Mouse (Mus musculus) myocyte (in vitro differentiated cells): Measurements from ENCODE around the gene Trappc13. TPM values are rescaled to one million over a fixed set of nuclear protein-coding genes. Genes with fewer than 3 reads are reported as not detected.

Source experiments
- H3K27me3 ChIP-seq: one replicate; pipeline ENCODE4 v1.6.1; 2011; ENCODE audit not compliant: control insufficient read depth, insufficient read depth, insufficient read length
- H3K36me3 ChIP-seq: one replicate; pipeline ENCODE4 v1.6.1; 2011; ENCODE audit not compliant: control insufficient read depth, insufficient read depth
- H3K4me2 ChIP-seq: one replicate; pipeline ENCODE4 v1.6.1; 2011; ENCODE audit warnings: low read depth, control low read depth
- H3K4me3 ChIP-seq: one replicate; pipeline ENCODE4 v1.5.1; 2011; ENCODE audit warnings: mild to moderate bottlenecking, control low read depth, moderate library complexity
- H3K79me2 ChIP-seq: one replicate; pipeline ENCODE4 v1.6.1; 2011; ENCODE audit not compliant: control insufficient read depth, insufficient read depth
- H3ac ChIP-seq: one replicate; pipeline ENCODE4 v1.6.1; 2011; ENCODE audit not compliant: control insufficient read depth, insufficient read length
- CEBPB ChIP-seq: IDR thresholded peaks from 2 replicates; pipeline ENCODE4 v1.6.1; 2011; ENCODE audit warnings: mild to moderate bottlenecking, moderate library complexity; ENCODE audit not compliant: poor library complexity, insufficient read depth, severe bottlenecking
- E2F4 ChIP-seq: IDR thresholded peaks from one replicate; pipeline ENCODE4 v1.6.1; 2011; ENCODE audit warnings: mild to moderate bottlenecking, control low read depth, moderate library complexity; ENCODE audit not compliant: insufficient read depth
- MAX ChIP-seq: IDR thresholded peaks from one replicate; pipeline ENCODE4 v1.6.1; 2011; ENCODE audit warnings: low read depth, mild to moderate bottlenecking, control low read depth
- MYOD1 ChIP-seq, 3 experiments: IDR thresholded peaks; one replicate each; pipeline ENCODE4 v1.6.1; 2011; ENCODE audit warnings: control low read depth in 2 of 3, low read depth in 2 of 3, mild to moderate bottlenecking in 2 of 3, moderate library complexity in 1 of 3; ENCODE audit not compliant: insufficient read length in 2 of 3, control insufficient read depth in 1 of 3
- MYOG ChIP-seq, 3 experiments: IDR thresholded peaks; one replicate each; pipeline ENCODE4 v1.6.1; 2011; ENCODE audit warnings: control low read depth in 2 of 3, low read depth in 2 of 3, mild to moderate bottlenecking in 2 of 3; ENCODE audit not compliant: insufficient read length in 2 of 3, control insufficient read depth in 1 of 3, insufficient read depth in 1 of 3
- POLR2A ChIP-seq: IDR thresholded peaks from one replicate; pipeline ENCODE4 v1.6.1; 2011; ENCODE audit warnings: low read depth, mild to moderate bottlenecking, control low read depth, moderate library complexity; ENCODE audit not compliant: insufficient read length
- POLR2AphosphoS2 ChIP-seq: IDR thresholded peaks from one replicate; pipeline ENCODE4 v1.6.1; 2011; ENCODE audit warnings: low read depth, control low read depth; ENCODE audit not compliant: insufficient read length
- REST ChIP-seq: IDR thresholded peaks from one replicate; pipeline ENCODE4 v1.6.1; 2011; ENCODE audit warnings: mild to moderate bottlenecking, control low read depth, moderate library complexity; ENCODE audit not compliant: insufficient read depth, insufficient read length
- SRF ChIP-seq: IDR thresholded peaks from one replicate; pipeline ENCODE4 v1.6.1; 2011; ENCODE audit warnings: low read depth; ENCODE audit not compliant: control insufficient read depth, insufficient read length
- TCF12 ChIP-seq: IDR thresholded peaks from one replicate; pipeline ENCODE4 v1.6.1; 2011; ENCODE audit warnings: mild to moderate bottlenecking, control low read depth; ENCODE audit not compliant: poor library complexity, insufficient read depth, severe bottlenecking
- TCF3 ChIP-seq: IDR thresholded peaks from one replicate; pipeline ENCODE4 v1.6.1; 2011; ENCODE audit warnings: low read depth, control low read depth; ENCODE audit not compliant: insufficient read length
- USF1 ChIP-seq: IDR thresholded peaks from one replicate; pipeline ENCODE4 v1.6.1; 2011; ENCODE audit warnings: low read depth, mild to moderate bottlenecking, control low read depth, moderate library complexity
- polyA plus RNA-seq: library from polyadenylated mRNA; unstranded; fragments of >200 nt; fragmentation: generic; extraction: Trizol; gene quantifications from one replicate; pipeline ENCODE4 v1.2.1, GENCODE M21; 2012; ENCODE audit warnings: missing spikeins

Gene Trappc13
- polyA plus RNA-seq, 1 experiment, result 22.1 TPM

- no peaks in the 10 kb centered on the region for H3K27me3 ChIP-seq
- H3K4me3 ChIP-seq, result no peak overlapping the region
- TF ChIP-seq POLR2AphosphoS2, result no peak
- TF ChIP-seq USF1, result no peak
- no peak for TF ChIP-seq POLR2A
- no peak for TF ChIP-seq TCF12
- no peak for TF ChIP-seq MAX
- TF ChIP-seq MYOG (IDR thresholded peaks at IDR 0.05; ENCODE audit: control insufficient read depth in 1 of 3, insufficient read depth in 1 of 3, insufficient read length in 2 of 3, low read depth in 2 of 3), result no peak
- TF ChIP-seq TCF3, result no peak
- H3K79me2 ChIP-seq, result no peaks in the 10 kb centered on the region
- no peaks in the 10 kb centered on the region for H3K36me3 ChIP-seq
- no peak overlapping the region for H3K4me2 ChIP-seq
- no peak overlapping the region for H3ac ChIP-seq
These were observed 56.0 kb downstream of the Trappc13 start for GRCm38 (mm10) chr13:104122078-104122840.

DNA sequence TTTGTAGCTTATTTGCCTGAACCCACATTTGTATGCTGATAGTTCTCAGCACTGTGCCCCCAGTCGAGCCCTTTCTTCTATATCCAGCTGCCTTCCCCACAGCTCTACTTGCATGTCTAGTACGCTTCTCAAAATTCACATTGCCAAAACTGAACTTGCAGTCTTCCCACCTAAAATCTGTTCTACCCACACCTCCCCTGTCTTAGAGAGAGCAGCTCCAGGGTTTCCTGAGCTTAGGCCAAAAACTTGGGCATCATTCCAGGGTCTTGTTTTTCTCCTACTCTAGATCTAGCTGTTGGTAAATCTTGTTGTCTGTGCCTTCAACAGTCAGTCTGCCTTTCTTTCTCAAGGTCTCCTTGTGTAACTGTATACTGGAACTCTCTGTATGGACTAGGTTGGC is 63.4 kb downstream of the Trappc13 start:
- TF ChIP-seq MYOG (IDR thresholded peaks at IDR 0.05; ENCODE audit: control insufficient read depth in 1 of 3, insufficient read depth in 1 of 3, insufficient read length in 2 of 3, low read depth in 2 of 3), result no peak
- TF ChIP-seq MYOD1 (IDR thresholded peaks at IDR 0.05; ENCODE audit: control insufficient read depth in 1 of 3, insufficient read length in 2 of 3, low read depth in 2 of 3), result no peak
- no peak for TF ChIP-seq USF1
- TF ChIP-seq E2F4, result no peak
- no peak for TF ChIP-seq POLR2AphosphoS2
- TF ChIP-seq MAX, result no peak
- TF ChIP-seq CEBPB, result no peak
- no peak for TF ChIP-seq REST
- no peak for TF ChIP-seq TCF3
- TF ChIP-seq SRF, result no peak
- TF ChIP-seq TCF12, result no peak

DNA sequence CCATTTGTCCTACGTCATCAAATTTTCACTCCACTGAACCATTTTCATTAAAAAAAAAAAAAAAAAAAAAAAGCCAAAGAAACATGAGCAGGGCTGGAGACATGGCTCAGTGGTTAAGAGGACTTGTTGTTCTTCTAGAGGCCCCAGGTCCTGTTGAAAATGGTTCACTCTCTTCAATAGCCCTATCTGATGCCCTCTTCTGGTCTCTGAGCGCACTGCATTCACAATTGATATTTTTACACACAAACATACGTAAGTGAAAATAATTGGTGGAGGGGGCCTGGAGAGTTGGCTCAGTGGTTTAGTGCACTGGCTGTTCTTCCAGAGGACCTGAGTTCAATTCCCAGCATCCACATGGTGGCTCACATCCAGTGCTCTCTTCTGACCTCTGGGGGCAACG is 64.5 kb downstream of the Trappc13 start:
- H3K79me2 ChIP-seq, result no peaks in the 10 kb centered on the region
- H3K4me3 ChIP-seq, result no peak overlapping the region
- H3K27me3 ChIP-seq, result no peaks in the 10 kb centered on the region
- no peak overlapping the region for H3ac ChIP-seq
- no peaks in the 10 kb centered on the region for H3K36me3 ChIP-seq
- TF ChIP-seq E2F4, result no peak
- no peak for TF ChIP-seq CEBPB
- no peak for TF ChIP-seq REST
- TF ChIP-seq POLR2AphosphoS2, result no peak
- no peak for TF ChIP-seq TCF3
- TF ChIP-seq MYOD1 (IDR thresholded peaks at IDR 0.05; ENCODE audit: control insufficient read depth in 1 of 3, insufficient read length in 2 of 3, low read depth in 2 of 3), result no peak
- no peak for TF ChIP-seq POLR2A
- no peak for TF ChIP-seq TCF12
- no peak for TF ChIP-seq MAX
- no peak overlapping the region for H3K4me2 ChIP-seq

More for the DNA sequence above, 63.4 kb downstream of the Trappc13 start:
- Histone ChIP-seq H3ac (no peak overlapping the region), H3K79me2 (no peaks in the 10 kb centered on the region), H3K4me2 (no peak overlapping the region), H3K36me3 (no peaks in the 10 kb centered on the region), H3K4me3 (no peak overlapping the region), H3K27me3 (no peaks in the 10 kb centered on the region)

DNA sequence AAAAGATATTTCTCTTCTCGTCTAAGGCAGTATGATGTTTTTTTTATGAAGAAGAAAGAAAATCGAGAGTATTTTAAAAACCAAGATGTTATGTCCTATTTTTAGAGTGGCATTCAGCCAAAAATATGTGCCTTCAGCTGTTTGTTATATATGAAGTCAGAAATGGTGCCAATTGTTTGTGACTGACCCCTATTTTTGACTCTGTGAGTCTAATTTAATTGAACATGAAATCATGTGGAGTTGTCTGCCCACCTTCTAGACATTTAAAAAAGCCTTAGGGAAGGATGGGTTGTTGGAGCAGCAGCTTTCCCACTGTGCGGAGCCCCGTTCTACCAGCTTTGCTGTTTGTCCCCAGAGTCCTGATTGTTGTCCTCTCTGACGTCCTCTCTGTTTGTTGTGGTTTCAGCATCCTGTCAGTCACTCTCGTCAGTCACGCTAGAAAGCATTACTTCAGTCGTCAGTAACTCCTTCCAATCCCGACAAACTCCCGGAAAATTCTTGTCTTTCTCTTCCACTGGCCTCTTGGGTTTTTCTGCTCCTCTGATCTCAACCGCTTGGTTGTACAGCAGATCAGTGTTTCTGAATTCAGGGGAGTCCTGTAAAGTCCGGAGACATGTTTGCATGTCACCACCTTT is 65.9 kb downstream of the Trappc13 start:
- no peak for TF ChIP-seq TCF12
- TF ChIP-seq SRF, result no peak
- TF ChIP-seq E2F4, result no peak
- TF ChIP-seq POLR2A, result no peak
- TF ChIP-seq POLR2AphosphoS2, result no peak
- TF ChIP-seq REST, result no peak
- TF ChIP-seq MAX, result no peak
- TF ChIP-seq USF1, result no peak
- TF ChIP-seq MYOG (IDR thresholded peaks at IDR 0.05; ENCODE audit: control insufficient read depth in 1 of 3, insufficient read depth in 1 of 3, insufficient read length in 2 of 3, low read depth in 2 of 3), result no peak
- no peak for TF ChIP-seq TCF3
- TF ChIP-seq CEBPB, result no peak
- no peak for TF ChIP-seq MYOD1 (IDR thresholded peaks at IDR 0.05; ENCODE audit: control insufficient read depth in 1 of 3, insufficient read length in 2 of 3, low read depth in 2 of 3)
- H3K27me3 ChIP-seq, result no peaks in the 10 kb centered on the region
- H3K4me2 ChIP-seq, result peak overlapping the region; percentile 55
- H3K79me2 ChIP-seq, result no peaks in the 10 kb centered on the region
- H3K36me3 ChIP-seq, result no peaks in the 10 kb centered on the region
- H3K4me3 ChIP-seq, result no peak overlapping the region
- no peak overlapping the region for H3ac ChIP-seq

DNA sequence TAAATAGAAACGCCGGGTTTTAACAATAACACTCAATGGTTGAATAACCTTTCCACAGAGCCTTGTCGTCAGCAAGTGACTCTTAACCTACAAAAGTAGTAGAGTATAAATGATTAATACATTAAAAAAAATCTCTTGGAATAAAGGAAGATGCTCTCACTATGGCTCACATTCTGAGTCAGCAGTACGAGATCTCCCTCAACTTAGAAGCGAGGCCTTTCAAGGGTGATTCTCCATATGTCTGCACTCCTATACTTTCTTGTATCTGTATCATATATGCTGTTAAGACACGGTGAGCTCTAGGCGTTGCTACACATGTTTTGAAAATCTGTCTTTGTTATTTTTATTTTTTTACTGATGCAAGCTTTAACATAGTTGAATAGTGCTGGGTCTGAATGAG is 67.7 kb downstream of the Trappc13 start:
- no peaks in the 10 kb centered on the region for H3K36me3 ChIP-seq
- peak overlapping the region; percentile 98 for H3K4me2 ChIP-seq
- no peaks in the 10 kb centered on the region for H3K27me3 ChIP-seq
- no peaks in the 10 kb centered on the region for H3K79me2 ChIP-seq
- H3ac ChIP-seq, result no peak overlapping the region
- TF ChIP-seq USF1, result no peak
- TF ChIP-seq MAX, result no peak
- no peak for TF ChIP-seq POLR2AphosphoS2
- TF ChIP-seq CEBPB, result no peak
- peak overlapping the region; percentile 80 for H3K4me3 ChIP-seq
